Mouse (Mus musculus) brain, embryonic 14.5 days (tissue): Measurements from ENCODE around the gene Tph2.

ENCODE experiments used
- CTCF ChIP-seq: fragments of 200-500 bp; IDR thresholded peaks from 2 replicates; pipeline ENCODE4 v1.5.1; 2012; ENCODE audit warnings: inconsistent platforms, mild to moderate bottlenecking, moderate library complexity, borderline replicate concordance; ENCODE audit not compliant: insufficient read depth, insufficient read length; ENCODE audit errors: extremely low read depth
- POLR2A ChIP-seq: fragments of 200-500 bp; IDR thresholded peaks from 2 replicates; pipeline ENCODE4 v1.6.1; 2012; ENCODE audit warnings: mild to moderate bottlenecking, inconsistent platforms, borderline replicate concordance; ENCODE audit not compliant: poor library complexity, insufficient read depth, insufficient read length, severe bottlenecking; ENCODE audit errors: extremely low read depth

DNA sequence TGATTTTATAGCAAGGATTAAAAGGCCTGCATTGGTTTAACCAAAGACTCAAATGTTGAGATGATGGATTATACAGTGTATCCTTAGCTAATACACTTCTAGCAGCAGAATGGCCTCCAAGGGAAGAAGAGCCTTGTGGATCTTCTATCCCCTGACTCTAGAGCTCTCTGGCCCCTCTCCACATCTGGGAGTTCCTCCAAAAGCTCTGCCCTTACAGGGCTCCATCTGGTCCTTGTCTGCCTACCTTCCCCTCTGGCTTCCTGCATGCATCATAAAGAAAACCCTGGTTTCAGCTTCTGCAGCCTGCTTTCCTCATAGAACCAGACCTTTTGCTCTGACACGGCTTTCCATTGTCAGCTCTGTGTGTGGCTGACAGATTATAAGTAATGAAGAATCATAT, 88.6 kb downstream of the Tph2 start:
- TF ChIP-seq POLR2A (no peak), CTCF (no peak)
